Mouse (Mus musculus): ENCODE measurements around the gene Denr. TPM values are rescaled to one million over a fixed set of nuclear protein-coding genes. Genes with fewer than 3 reads are reported as not detected.

Denr gene
- polyA plus RNA-seq, 1 experiment from 2014 or later = 122 TPM

DNA sequence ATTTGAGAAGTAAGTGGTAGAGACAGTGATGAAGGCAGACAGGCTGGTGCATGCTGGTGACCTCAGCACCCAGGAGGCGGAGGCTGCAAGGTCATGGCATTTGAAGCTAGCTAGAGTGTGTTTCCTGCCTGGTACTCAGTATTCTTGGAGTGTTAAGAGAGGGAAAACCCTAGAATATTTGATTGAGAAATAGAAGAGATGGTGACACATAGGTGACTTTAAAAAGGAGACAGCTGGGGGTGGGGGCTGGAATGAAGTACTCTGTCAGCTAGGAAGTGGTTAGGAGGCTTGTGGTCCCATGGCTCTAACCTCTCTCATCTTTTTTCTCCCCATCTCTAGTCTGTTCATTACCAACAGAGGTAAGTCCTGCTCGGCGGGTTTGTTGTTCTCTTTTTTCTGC is 7.9 kb downstream of the Denr start:
- DNase-seq (ENCODE audit: low spot score) = no peak
- Histone ChIP-seq H3K4me2 (replicated peaks; ENCODE audit: low read depth) (no peak overlapping the region), H3K36me3 (ENCODE audit: control insufficient read depth, insufficient read depth, low read length) (peaks cover 12% of the 10 kb centered on the region), H3K4me3 (ENCODE audit: low read depth, low read length) (no peak overlapping the region), H3K9ac (ENCODE audit: low read length) (no peak overlapping the region), H3K4me1 (replicated peaks; ENCODE audit: control insufficient read depth, insufficient read depth) (no peaks in the 10 kb centered on the region), H3K27me3 (ENCODE audit: control insufficient read depth, insufficient read depth, low read length) (no peaks in the 10 kb centered on the region), H3K9me3 (ENCODE audit: control insufficient read depth, low read length) (no peaks in the 10 kb centered on the region), H3K27ac (replicated peaks) (no peak overlapping the region)
- WGBS = 85% methylated on average over 3 of the region's 3 CpGs
- TF ChIP-seq EP300 (optimal IDR thresholded peaks at IDR 0.05) (no peak), CTCF (IDR thresholded peaks at IDR 0.05; ENCODE audit: low read depth) (no peak)
- ATAC-seq (ENCODE audit: low FRiP score, low TSS enrichment) = no peak

DNA sequence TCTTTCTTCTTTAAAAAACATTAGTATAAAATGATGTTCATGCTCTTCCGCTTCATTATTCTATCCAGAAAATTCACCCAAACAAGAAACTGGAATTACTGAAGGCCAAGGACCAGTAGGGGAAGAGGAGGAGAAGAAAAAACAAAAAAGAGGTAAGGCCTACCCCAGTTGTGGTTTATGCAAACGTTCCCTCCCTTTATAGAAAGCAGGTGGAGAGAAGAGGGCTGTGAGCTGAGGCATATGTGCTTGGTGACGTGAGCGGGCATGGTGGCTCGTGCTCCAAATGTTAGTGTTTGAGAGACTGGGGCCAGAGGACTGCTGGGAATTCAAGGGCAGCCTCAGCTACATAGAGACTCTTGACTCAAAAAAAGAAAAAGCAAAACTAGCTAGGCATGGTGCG is 15.1 kb downstream of the Denr start:
- H3K27me3 ChIP-seq (ENCODE audit: control insufficient read depth, insufficient read depth, low read length) = no peaks in the 10 kb centered on the region
- WGBS = 85% methylated on average over 6 of the region's 6 CpGs
- ATAC-seq (ENCODE audit: low FRiP score, low TSS enrichment) = no peak
- no peaks in the 10 kb centered on the region for H3K4me1 ChIP-seq (replicated peaks; ENCODE audit: control insufficient read depth, insufficient read depth)
- H3K4me2 ChIP-seq (replicated peaks; ENCODE audit: low read depth) = no peak overlapping the region
- TF ChIP-seq CTCF (IDR thresholded peaks at IDR 0.05; ENCODE audit: low read depth) = no peak
- TF ChIP-seq EP300 (optimal IDR thresholded peaks at IDR 0.05) = no peak
- no peak overlapping the region for H3K27ac ChIP-seq (replicated peaks)
- H3K9ac ChIP-seq (ENCODE audit: low read length) = no peak overlapping the region
- no peak overlapping the region for H3K4me3 ChIP-seq (ENCODE audit: low read depth, low read length)
- H3K36me3 ChIP-seq (ENCODE audit: control insufficient read depth, insufficient read depth, low read length) = peaks cover 22% of the 10 kb centered on the region
- no peak for DNase-seq (ENCODE audit: low spot score)
- H3K9me3 ChIP-seq (ENCODE audit: control insufficient read depth, low read length) = no peaks in the 10 kb centered on the region

GRCm38 (mm10) chr5:123927118-123927517 is 20.1 kb downstream of the Denr start, which contains the start of gene Gm43518:
Gm43518 (plus strand) TSS chr5:123927418.
- no peak for ATAC-seq (ENCODE audit: low FRiP score, low TSS enrichment)
- WGBS = 93% methylated on average over 9 of the region's 9 CpGs

DNA sequence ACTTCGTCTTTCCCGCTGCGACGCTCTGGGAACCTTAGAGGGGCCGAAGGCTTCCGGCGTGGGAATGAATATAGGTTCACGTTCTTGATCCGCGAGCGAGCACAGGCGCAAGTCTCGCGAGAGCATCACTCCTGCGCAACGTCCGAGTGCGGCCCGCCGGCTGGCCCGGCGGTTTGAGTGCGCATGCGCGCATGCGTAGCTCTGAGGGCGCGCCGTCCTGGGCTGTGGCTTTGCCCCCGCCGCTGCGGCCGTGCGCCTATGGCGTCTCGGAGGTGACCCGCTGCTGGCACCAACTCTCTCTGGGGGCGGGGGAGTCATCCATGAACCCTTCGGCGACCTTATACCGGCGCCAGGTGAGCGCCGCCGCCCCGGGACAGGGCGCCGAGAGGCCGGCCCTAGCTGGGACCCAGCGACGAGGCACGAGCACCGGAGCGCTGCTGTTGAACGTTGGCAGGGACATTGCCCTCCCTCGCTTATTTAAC is 23.6 kb downstream of the Denr start, which contains the start of gene Ccdc62:
Ccdc62 (plus strand) TSS at position 172 of the 482 bp plus-strand sequence.
- peak; percentile 89 for TF ChIP-seq EP300 (optimal IDR thresholded peaks at IDR 0.05)
- TF ChIP-seq CTCF (IDR thresholded peaks at IDR 0.05; ENCODE audit: low read depth) = no peak
- peak; percentile 95 for DNase-seq (ENCODE audit: low spot score)
- Histone ChIP-seq H3K36me3 (ENCODE audit: control insufficient read depth, insufficient read depth, low read length) (peaks cover 5% of the 10 kb centered on the region), H3K4me2 (replicated peaks; ENCODE audit: low read depth) (peak within 1 kb of the TSS; percentile 80), H3K9ac (ENCODE audit: low read length) (peak within 1 kb of the TSS; percentile 94), H3K4me3 (ENCODE audit: low read depth, low read length) (peak within 1 kb of the TSS; percentile 77), H3K9me3 (ENCODE audit: control insufficient read depth, low read length) (no peaks in the 10 kb centered on the region), H3K27me3 (ENCODE audit: control insufficient read depth, insufficient read depth, low read length) (no peaks in the 10 kb centered on the region), H3K27ac (replicated peaks) (peak within 1 kb of the TSS; percentile 88), H3K4me1 (replicated peaks; ENCODE audit: control insufficient read depth, insufficient read depth) (no peaks in the 10 kb centered on the region)
- WGBS = under 1% methylated on average over 56 of the region's 56 CpGs
- ATAC-seq (ENCODE audit: low FRiP score, low TSS enrichment) = peak; percentile 97

More at GRCm38 (mm10) chr5:123927118-123927517, 20.1 kb downstream of the Denr start, which contains the start of gene Gm43518:
- Histone ChIP-seq H3K9ac (ENCODE audit: low read length) (no peak within 1 kb of the TSS), H3K36me3 (ENCODE audit: control insufficient read depth, insufficient read depth, low read length) (peaks cover 13% of the 10 kb centered on the region), H3K4me3 (ENCODE audit: low read depth, low read length) (no peak within 1 kb of the TSS), H3K9me3 (ENCODE audit: control insufficient read depth, low read length) (no peaks in the 10 kb centered on the region), H3K4me1 (replicated peaks; ENCODE audit: control insufficient read depth, insufficient read depth) (no peaks in the 10 kb centered on the region), H3K27ac (replicated peaks) (peak within 1 kb of the TSS; percentile 40), H3K4me2 (replicated peaks; ENCODE audit: low read depth) (no peak within 1 kb of the TSS), H3K27me3 (ENCODE audit: control insufficient read depth, insufficient read depth, low read length) (no peaks in the 10 kb centered on the region)
- DNase-seq (ENCODE audit: low spot score) = no peak
- TF ChIP-seq EP300 (optimal IDR thresholded peaks at IDR 0.05) (no peak), CTCF (IDR thresholded peaks at IDR 0.05; ENCODE audit: low read depth) (no peak)

GRCm38 (mm10) chr5:123931131-123931530 is 24.2 kb downstream of the Denr start:
- ATAC-seq (ENCODE audit: low FRiP score, low TSS enrichment) (no peak), DNase-seq (ENCODE audit: low spot score) (no peak)
- Histone ChIP-seq H3K4me3 (ENCODE audit: low read depth, low read length) (peak overlapping the region; percentile 77), H3K9ac (ENCODE audit: low read length) (peak overlapping the region; percentile 94), H3K4me2 (replicated peaks; ENCODE audit: low read depth) (peak overlapping the region; percentile 80), H3K9me3 (ENCODE audit: control insufficient read depth, low read length) (no peaks in the 10 kb centered on the region), H3K27me3 (ENCODE audit: control insufficient read depth, insufficient read depth, low read length) (no peaks in the 10 kb centered on the region), H3K27ac (replicated peaks) (peak overlapping the region; percentile 88; the same call in 1 of the 2 replicates), H3K36me3 (ENCODE audit: control insufficient read depth, insufficient read depth, low read length) (peaks cover 5% of the 10 kb centered on the region), H3K4me1 (replicated peaks; ENCODE audit: control insufficient read depth, insufficient read depth) (no peaks in the 10 kb centered on the region)
- TF ChIP-seq CTCF (IDR thresholded peaks at IDR 0.05; ENCODE audit: low read depth) = no peak
- no peak for TF ChIP-seq EP300 (optimal IDR thresholded peaks at IDR 0.05)
- 41% methylated on average over 13 of the region's 13 CpGs for WGBS

GRCm38 (mm10) chr5:123932927-123933326 is 26.0 kb downstream of the Denr start:
- Histone ChIP-seq H3K9me3 (ENCODE audit: control insufficient read depth, low read length) (no peaks in the 10 kb centered on the region), H3K27ac (replicated peaks) (no peak overlapping the region), H3K4me3 (ENCODE audit: low read depth, low read length) (no peak overlapping the region), H3K4me1 (replicated peaks; ENCODE audit: control insufficient read depth, insufficient read depth) (no peaks in the 10 kb centered on the region), H3K4me2 (replicated peaks; ENCODE audit: low read depth) (no peak overlapping the region), H3K36me3 (ENCODE audit: control insufficient read depth, insufficient read depth, low read length) (no peaks in the 10 kb centered on the region), H3K9ac (ENCODE audit: low read length) (no peak overlapping the region), H3K27me3 (ENCODE audit: control insufficient read depth, insufficient read depth, low read length) (no peaks in the 10 kb centered on the region)
- ATAC-seq (ENCODE audit: low FRiP score, low TSS enrichment) = no peak
- DNase-seq (ENCODE audit: low spot score) = no peak
- peak; percentile 43 for TF ChIP-seq CTCF (IDR thresholded peaks at IDR 0.05; ENCODE audit: low read depth)
- no peak for TF ChIP-seq EP300 (optimal IDR thresholded peaks at IDR 0.05)

Measured in stomach, postnatal 0 days (tissue).